Mouse (Mus musculus) retina, postnatal 7 days (tissue): Measurements from ENCODE around the gene Enpp5.

Source experiments
- DNase-seq: peaks from one replicate; pipeline ENCODE4 v3.0.0-alpha.2; 2012; ENCODE audit warnings: low read depth, low spot score

The Enpp5 gene

DNA sequence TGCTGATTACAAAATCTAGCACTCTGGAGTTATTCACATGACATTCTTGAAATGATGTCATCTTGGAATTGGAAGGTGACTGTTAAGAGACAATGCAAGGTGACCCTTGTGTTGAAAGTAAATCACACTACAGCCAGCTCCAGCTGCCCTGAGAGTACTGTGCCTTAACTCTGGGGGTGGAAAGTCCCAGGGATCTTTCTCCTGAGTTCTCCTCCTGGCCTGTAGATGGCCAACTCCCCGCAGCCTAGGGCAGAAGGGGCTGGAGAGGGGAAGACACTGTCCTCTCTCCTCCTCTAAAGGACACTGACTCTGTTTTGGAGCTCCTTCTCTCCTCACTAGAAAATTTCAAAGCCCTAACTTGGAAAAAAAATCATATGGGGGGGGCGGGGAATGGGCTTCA lies 12.9 kb downstream of the Enpp5 start:
- DNase-seq = no peak

DNA sequence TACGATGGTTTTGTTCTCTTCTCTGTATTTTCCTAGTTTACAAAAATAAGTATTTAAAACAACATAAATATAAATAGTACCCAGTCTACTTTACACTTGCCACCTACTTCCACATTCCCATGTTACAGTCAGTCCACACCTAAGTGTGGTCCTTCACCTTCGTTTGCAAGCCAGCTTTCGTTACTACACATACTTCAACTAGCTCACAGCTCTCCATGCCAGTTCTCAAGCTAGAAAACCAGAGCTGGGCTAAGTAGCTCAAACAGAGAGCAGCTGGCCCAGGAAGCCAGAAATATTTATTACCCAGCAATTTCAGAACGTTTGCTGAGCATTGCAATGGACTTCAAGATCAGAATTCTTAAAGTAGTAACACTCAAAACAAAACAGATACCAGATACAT lies 21.9 kb downstream of the Enpp5 start:
- no peak for DNase-seq

- DNase-seq = no peak
Observed at GRCm38 (mm10) chr17:44100906-44101305, 22.3 kb downstream of the Enpp5 start.

DNA sequence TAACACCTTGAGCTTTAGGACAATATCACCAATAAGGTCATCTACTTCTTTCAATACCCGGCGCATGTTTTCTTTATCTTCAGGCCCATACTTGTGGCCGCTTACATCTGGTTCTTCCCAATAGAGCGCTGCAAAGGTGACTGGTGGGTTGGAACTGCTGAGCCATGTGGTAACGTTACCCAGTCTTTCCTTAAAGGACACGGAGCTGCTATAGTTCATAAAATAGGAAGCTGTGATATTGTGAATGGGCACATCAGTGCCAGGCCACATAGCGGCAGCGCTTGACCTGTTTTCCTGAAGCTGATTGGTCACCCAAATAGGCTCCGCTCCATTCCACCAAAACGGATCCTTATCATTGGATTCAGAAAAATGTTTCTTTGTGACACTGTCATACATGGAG lies 23.3 kb downstream of the Enpp5 start:
- no peak for DNase-seq

GRCm38 (mm10) chr17:44105287-44106138 lies 26.9 kb downstream of the Enpp5 start, which contains the start of gene Enpp4:
TSS of gene Enpp4 (minus strand) at chr17:44105809.
- DNase-seq = peak; percentile 87

DNA sequence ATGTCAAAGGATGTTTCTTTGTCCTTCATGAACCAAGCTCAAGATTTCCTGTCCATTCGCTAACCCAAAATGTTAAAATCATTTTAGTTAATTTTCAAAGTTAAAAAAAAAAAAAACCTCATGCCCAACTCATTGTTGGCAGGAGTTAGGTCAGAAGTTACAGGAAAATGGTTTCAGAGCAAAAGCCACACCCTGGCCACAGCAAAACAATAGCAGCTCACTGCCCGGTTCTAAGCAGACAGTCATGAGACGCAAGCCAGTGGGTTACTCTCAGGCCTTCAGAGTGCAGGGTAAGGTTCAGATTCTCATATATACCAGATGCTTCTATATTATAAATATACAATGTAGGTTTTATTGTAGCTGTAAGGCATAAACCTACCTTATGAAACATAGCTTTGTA lies 29.7 kb downstream of the Enpp5 start:
- DNase-seq = no peak

- no peak for DNase-seq
Observed at GRCm38 (mm10) chr17:44116584-44116983, 38.0 kb downstream of the Enpp5 start.

GRCm38 (mm10) chr17:44117721-44118120 lies 39.1 kb downstream of the Enpp5 start:
- DNase-seq = no peak

DNA sequence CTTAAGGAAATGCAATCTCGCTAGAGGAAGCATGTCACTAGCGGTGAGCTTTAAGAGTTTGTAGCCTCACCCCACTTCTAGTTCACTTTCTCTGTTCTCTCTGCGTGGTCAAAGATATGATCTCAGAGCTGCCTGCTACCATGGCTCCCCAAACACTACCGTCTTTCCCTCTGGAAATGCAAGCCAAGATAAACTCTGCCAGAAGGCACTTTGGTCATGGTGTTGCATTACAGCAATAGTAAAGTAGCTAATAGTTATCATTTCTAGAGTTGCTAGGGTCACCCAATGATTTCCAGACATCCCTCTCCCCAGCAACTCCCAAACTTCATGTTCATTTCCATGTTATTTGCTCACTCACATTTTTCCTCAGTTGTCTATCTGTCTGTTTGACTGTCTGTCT lies 39.6 kb downstream of the Enpp5 start:
- DNase-seq = no peak

GRCm38 (mm10) chr17:44121366-44122100 lies 42.9 kb downstream of the Enpp5 start:
- no peak for DNase-seq

DNA sequence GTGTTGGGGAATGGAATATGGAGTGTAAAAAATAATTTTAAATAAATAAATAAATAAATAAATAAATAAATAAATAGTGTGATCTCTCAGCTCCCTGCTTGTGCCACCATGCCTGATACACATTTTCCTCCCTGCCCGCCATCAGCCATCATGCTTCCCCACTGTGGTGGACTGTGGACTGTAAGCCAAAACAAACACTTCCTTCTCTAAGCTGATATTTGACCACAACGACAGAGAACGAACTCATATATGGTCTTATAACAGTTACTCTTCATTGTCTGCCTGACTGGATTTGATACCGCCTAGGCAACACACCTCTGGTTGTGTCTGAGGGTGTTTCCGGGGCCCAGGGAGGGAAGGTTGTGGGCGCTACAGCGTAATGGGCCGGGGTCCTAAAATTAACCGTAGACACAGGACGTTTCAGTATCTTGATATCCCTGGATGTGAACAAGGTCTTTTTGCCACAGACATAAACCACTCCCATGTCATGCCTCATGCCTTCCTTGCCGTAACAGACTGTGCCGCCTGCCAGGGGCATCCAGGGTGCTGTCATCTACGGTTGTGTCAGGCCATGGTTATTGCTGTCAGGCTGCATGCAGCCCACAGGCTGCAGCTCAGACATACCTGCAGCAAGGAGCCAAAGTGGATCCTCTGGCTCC lies 50.6 kb downstream of the Enpp5 start:
- DNase-seq = no peak

DNA sequence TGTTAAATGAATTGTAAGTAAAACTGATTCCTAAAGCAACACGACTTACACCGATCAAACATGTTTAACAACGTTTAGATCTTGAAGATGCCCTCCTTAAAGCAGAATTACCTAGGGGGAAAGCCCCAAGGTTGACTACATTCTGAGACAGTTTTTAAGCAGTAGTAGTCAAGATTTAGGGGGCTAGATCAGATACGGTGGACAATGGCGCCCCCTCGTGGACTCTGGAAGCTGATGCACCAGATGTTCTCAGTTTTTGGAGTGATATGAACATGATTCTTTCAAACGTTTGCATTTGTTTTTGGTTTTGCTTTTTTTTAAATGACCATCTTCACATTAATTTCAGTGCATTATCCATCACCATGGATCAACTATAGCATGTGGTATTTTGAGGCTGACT lies 51.8 kb downstream of the Enpp5 start:
- DNase-seq = peak; percentile 63

- no peak for DNase-seq
Observed at GRCm38 (mm10) chr17:44134106-44134505, 55.5 kb downstream of the Enpp5 start.

DNA sequence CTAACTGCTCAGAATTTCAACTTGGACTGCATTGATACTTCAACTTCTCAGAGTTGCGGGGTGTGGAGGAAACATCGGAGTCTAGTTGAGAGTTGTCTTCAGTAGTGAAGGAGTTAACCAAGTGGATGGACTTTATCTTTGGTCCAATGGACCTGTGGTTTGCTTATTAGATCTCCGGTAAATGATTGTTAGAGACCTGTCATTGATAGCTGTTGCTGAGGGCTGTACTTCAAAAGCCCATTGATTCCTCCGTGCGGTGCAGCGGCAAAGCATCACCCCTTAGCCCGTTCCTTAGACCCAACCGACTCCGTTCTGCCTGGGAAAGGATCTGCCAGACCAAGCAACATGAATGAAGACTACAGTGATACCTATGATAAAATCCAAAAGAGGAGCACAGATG lies 55.9 kb downstream of the Enpp5 start:
- no peak for DNase-seq

- no peak for DNase-seq
Observed at GRCm38 (mm10) chr17:44136018-44136417, 57.4 kb downstream of the Enpp5 start.
